Mouse (Mus musculus) gastrocnemius, postnatal 36 days (tissue): ENCODE results near the gene Pdk1. TPM values are rescaled to one million over a fixed set of nuclear protein-coding genes. Genes with fewer than 3 reads are reported as not detected.

Experiments used
- DNase-seq, 2 experiments: peaks; one replicate each; pipeline ENCODE4 v3.0.0; 2022
- intact Hi-C: fragments of 180-260 bp; cut with DNase I; formaldehyde crosslinking; loops from one replicate; pipeline ENCODE4 v1.15.1; 2025
- total RNA-seq, 2 experiments: library from RNA; stranded (reverse); gene quantifications; 2 replicates each; pipeline ENCODE4 v1.2.3; 2021

The Pdk1 gene
- total RNA-seq, 2 experiments from 2014 or later: 47.5 to 61.2 TPM

DNA sequence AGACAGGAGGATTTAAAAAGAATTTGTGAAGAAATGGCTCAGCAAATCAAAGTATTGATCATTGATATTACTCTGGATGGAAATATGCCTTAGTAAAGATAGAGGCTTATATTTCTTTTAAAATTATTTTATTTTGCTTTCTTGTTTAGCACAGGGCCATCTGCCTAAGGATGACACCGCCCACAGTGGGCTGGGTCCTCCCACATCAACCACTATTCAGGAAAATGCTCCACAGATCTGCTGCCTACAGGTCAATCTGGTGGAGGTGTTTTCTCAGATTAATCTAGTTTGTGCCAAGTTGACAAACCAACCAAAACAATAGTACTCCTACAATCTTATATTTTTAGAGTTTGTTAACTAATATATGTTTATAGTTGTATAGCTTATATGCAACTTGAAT lies 63.7 kb downstream of the Pdk1 start:
- no peak for DNase-seq
- intact Hi-C loops: no loop called here

DNA sequence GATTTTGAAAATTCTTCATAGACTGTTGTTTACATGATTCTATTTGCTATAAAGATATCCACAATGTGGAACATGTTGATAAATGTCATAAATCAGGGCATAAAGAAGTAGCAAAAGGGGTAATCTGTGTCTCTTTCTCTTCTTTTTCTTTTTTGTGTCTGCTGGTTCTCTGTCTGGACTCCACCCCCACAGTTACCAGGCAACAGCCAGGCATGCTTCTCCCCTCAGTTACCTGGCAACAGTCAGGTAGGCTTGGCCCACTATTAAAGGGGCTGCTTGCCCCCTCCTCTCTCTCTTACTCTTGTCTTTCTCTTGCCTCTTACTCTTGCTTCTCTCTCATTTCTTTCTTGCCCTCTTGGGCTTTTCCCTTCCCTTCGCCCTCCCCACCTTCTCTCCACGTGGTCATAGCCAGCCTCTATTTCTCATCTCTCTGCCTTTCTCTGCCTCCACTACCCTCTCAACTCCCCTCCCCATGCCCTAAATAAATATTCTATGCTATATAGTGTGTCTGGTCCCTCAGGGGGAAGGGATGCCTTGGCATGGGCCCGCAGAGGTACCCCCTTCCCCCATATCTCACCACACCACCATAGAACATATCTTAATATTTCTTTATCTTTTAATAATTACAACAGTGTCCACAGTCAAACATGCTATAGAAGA lies 64.8 kb downstream of the Pdk1 start:
- intact Hi-C loops: no loop called here
- DNase-seq: no peak

DNA sequence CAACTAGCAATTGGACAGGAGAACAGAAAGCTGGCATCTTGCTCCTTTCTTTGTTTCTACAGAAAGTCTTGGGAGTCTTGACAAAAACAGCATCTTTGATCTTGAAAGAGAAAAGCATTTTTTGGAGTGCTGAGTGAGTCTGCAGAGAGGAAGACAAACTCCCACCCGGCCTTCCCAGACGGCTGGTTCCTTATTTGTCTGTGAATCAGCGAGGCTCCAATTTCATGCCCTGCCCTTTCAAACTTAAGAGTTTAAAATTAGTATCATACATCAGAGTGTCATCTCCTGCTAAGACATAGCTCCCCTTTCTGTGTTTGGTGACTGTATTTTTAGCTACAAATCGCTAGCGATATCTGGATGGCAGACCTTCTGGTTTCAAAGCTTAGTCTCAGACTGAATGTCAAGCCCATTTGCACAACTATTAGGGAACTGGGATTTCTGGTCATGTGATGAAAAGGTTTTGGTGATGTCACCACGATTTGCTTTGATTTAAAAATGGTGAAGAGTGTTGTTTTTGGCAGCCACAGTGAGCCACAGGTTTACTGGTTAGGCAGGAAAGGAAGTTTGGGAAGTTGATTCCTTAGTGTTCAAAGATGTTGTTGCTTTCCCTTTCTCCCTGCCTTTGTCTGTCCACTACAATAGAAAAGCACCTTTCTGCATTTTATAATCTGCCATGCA lies 65.8 kb downstream of the Pdk1 start:
- intact Hi-C loops: no loop called here
- DNase-seq: peak in 1 of 2 experiments; percentile 5

DNA sequence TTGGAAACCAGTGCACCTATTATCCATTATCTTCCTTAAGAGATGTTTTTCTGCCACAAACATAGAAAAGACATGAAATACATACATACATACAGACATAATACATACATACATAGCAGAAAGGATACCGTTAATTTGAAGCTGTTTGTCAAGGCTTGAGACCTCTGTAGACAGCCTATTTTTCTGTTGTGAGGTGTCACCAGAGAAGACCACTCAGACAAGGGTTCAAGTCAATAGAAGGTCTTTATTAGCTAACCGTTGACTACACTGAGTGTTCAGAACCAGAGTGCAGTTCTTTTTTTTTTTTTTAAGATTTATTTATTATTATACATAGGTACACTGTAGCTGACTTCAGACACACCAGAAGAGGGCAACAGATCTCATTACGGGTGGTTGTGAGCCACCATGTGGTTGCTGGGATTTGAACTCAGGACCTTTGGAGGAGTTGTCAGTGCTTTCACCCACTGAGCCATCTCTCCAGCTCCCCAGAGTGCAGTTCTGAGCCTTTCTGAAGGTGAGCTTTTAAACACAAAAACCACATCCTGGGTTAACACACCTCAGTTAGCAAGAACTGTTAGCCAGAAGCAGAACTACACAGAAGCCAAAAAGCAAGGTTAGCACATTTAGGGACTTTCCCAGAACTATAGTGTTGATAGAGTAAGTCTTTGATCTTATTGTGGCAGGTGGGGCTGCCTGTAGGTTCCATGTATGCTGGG lies 68.1 kb downstream of the Pdk1 start:
- intact Hi-C loops: no loop called here
- no peak for DNase-seq

DNA sequence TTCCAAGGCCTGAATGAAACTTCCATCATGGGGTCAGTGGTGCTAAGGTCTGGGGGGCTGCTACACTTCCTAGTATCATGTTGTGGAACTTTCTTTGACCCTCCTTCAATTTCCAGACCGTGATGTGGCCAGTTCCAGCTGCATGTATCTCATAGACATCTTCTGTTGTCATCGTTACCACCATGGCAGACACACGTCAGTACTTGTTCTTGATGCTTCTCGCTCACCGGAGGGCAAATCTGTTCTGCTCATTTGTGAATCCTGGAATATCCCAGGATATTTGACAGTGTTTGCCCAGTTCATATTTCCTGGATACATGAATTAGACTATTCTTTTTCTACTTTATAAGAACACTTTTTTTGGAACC lies 68.7 kb downstream of the Pdk1 start:
- intact Hi-C loops: no loop called here
- DNase-seq: no peak

DNA sequence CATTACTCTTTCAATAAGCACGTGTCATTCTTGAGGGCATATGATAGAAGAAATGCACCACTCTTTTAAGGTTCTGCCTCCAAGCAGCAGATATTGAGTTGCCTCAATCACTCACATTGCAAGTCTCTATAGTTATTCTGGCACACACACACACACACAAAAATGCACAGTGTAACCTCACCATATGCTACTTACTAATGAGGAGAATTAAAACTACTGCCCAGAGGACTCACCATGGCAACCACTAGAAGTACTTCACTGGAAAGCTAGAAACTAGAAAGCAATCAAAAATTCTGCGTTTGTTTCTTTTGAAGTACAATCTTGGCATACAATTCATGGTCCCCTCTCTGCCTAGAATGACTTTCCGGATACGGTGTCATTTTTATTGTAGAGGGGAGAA lies 78.2 kb downstream of the Pdk1 start:
- intact Hi-C loops: no loop called here
- DNase-seq: no peak

Other genes with a start within 250 kb of the Pdk1 start
- 10 to 100 TPM; 14.6 to 17.8 TPM for gene Itga6, start 127.6 kb upstream of the Pdk1 start, total RNA-seq
- gene Rapgef4, start 108.0 kb downstream of the Pdk1 start, total RNA-seq: 1 to 10 TPM; 1.6 to 2.6 TPM